Mouse (Mus musculus) heart, embryonic 10.5 days (tissue): ENCODE data around the gene Ndufb6. TPM values are rescaled to one million over a fixed set of nuclear protein-coding genes. Genes with fewer than 3 reads are reported as not detected.

Source experiments
- DNase-seq: peaks from one replicate; pipeline ENCODE4 v3.0.0-alpha.2; 2017; ENCODE audit warnings: low spot score
- H3K27ac ChIP-seq: fragments of 300-500 bp; sonication (generic); 2 replicates; pipeline ENCODE4 v1.5.1; 2016; ENCODE audit warnings: mild to moderate bottlenecking
- H3K27me3 ChIP-seq: fragments of 300-500 bp; sonication (generic); 2 replicates; pipeline ENCODE4 v1.6.1; 2016; ENCODE audit warnings: mild to moderate bottlenecking; ENCODE audit not compliant: poor library complexity, insufficient read depth, severe bottlenecking
- H3K36me3 ChIP-seq: fragments of 300-500 bp; sonication (generic); 2 replicates; pipeline ENCODE4 v1.6.1; 2016; ENCODE audit warnings: mild to moderate bottlenecking, moderate library complexity
- H3K4me1 ChIP-seq: fragments of 300-500 bp; sonication (generic); 2 replicates; pipeline ENCODE4 v1.6.1; 2016; ENCODE audit warnings: mild to moderate bottlenecking
- H3K4me3 ChIP-seq: fragments of 300-500 bp; sonication (generic); 2 replicates; pipeline ENCODE4 v1.5.1; 2016; ENCODE audit warnings: mild to moderate bottlenecking, moderate library complexity
- H3K9me3 ChIP-seq: fragments of 300-500 bp; sonication (generic); 2 replicates; pipeline ENCODE4 v1.6.1; 2016; ENCODE audit warnings: mild to moderate bottlenecking, moderate library complexity
- WGBS: fragments of 180-500 bp; shearing (Covaris S2); methylation state at CpG from one replicate; pipeline ENCODE4 v1.1.7; 2016; 5-methylcytosine and 5-hydroxymethylcytosine counted together
- polyA plus RNA-seq: library from polyadenylated mRNA; unstranded; fragments of >200 nt; fragmentation: Nextera tagmentation; extraction: Ambion mirVana; gene quantifications from 2 replicates; pipeline ENCODE4 v1.2.1, GENCODE M21; 2016

The Ndufb6 gene
- polyA plus RNA-seq, 1 experiment from 2014 or later, result 439 TPM

DNA sequence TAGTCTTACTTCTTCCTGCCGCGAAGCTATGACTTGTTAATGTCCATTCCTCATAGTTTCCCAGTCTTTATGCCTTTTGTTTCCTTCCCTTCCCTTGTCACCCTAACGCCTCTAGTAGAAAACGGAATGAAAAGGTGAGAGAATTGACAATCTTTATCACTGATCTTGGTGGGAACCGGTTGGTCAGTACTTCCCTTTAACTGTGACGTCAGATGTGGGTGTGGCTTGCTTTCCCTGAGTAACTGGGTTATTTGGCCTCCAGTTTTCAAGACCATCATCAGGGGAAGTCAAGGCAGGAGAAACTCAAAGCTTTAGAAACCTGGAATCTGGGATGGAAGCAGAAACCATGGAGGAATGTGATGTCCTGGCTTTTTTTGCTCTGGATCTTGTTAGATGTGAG is 37.3 kb downstream of the Ndufb6 start:
- WGBS, result 52% methylated on average over 6 of the region's 6 CpGs
- no peak overlapping the region for H3K4me3 ChIP-seq
- H3K36me3 ChIP-seq, result no peaks in the 10 kb centered on the region
- 0 out of 2 replicates have a peak, but pooled peaks cover 10% of the 10 kb centered on the region for H3K4me1 ChIP-seq
- no peak for DNase-seq
- no peaks in the 10 kb centered on the region for H3K9me3 ChIP-seq
- H3K27me3 ChIP-seq, result no peaks in the 10 kb centered on the region
- no peak overlapping the region for H3K27ac ChIP-seq

- H3K4me3 ChIP-seq, result peak overlapping the region; percentile 69
- H3K4me1 ChIP-seq, result 0 out of 2 replicates have a peak, but pooled peaks cover 10% of the 10 kb centered on the region
- 50% methylated on average over 4 of the region's 5 CpGs for WGBS
- H3K9me3 ChIP-seq, result no peaks in the 10 kb centered on the region
- H3K27ac ChIP-seq, result peak overlapping the region; percentile 67; the same call in 1 of the 2 replicates
- no peak for DNase-seq
- H3K36me3 ChIP-seq, result no peaks in the 10 kb centered on the region
- H3K27me3 ChIP-seq, result no peaks in the 10 kb centered on the region
These were observed 38.9 kb downstream of the Ndufb6 start for GRCm38 (mm10) chr4:40240272-40240744.

DNA sequence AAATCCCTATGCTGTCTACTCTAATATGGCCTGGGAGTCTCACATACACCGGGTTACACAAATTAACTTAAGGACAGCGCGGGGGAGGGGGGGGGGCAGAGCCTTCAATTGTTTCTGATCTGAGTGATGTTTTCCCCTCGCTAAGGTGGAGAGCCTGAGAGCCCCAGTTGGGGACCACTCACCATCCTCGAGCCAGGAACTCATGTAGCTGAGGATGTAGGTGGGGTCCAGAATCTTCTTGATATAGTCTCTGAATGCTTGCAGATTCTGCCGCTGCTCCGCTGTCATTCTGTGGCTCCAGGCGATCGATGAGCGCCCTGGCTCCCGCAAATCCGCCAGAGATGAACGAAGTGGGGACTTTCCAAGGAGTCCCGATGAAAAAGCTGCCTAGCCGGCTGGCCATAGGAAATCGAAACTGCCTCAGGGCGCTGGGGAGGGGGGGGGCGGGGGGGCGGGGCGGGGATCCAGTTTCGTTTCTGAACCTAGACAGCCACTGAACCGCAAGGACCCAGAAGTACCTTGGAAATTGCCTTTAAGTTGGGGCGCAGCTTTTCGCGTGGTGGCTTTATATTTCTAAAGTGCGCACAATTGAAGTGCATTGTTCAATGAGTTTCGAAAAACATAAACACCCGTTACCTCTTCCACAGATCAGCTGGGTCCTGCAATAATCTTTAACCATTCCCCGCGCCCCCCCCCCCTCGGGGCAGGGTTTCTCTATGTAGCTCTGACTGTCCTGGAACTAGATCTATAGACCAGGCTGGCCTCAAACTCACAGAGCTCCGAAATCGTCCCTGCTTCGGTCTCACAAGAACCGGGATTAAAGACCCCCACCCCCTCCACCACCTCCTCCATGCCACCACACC is 39.6 kb downstream of the Ndufb6 start, which contains the start of gene Ddx58:
Gene Ddx58 (minus strand): TSS at position 420 of the 863 bp plus-strand sequence.
- WGBS, result 4% methylated on average over 35 of the region's 35 CpGs
- Histone ChIP-seq H3K9me3 (no peaks in the 10 kb centered on the region), H3K27me3 (no peaks in the 10 kb centered on the region), H3K27ac (peak within 1 kb of the TSS; percentile 67; the same call in 1 of the 2 replicates), H3K36me3 (no peaks in the 10 kb centered on the region), H3K4me3 (peak within 1 kb of the TSS; percentile 69), H3K4me1 (0 out of 2 replicates have a peak, but pooled peaks cover 10% of the 10 kb centered on the region)
- peak; percentile 76 for DNase-seq

DNA sequence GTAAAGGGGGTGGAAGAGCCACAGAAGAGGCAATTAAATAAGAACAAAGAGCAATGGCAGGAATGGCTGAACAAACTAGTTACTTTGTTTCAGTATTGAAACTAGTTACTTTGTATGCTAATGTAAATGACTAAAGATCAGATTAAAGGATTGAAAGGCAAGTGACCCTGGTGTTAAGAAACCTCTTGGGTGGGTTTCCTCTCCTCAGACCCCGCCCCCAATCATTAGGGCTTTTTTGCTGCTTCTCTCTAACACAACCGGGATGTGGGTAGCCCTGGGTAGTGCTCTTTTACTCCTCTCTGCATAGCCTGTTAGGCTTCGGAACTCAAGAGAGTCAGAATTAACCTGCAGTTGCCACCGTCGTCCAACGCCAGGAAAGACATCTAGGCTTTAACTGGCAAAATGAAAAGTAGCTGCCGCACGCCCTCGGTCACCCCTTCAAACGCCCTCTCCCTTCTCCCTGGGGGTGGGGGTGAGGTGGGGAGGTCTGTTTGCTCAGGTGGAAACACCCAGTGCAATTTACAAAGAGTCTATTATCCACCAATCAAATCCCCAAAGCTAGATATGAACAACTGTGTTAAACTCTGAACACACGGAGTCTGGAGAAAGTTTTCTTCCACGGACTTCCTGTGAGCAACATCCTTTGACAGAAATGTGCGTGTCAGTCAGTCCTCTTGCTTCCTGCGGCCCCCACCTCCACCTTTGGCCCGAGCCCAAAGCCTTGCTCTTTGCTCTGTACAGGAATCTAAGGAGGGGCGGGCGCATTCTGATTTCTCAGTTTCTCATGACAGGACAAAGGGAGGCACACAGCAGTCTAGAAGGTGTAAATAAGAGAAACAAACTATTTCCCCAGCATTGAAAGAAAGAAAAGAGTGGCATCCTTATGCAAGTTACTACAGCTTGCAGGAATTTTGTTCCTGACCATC is 40.5 kb downstream of the Ndufb6 start:
- H3K36me3 ChIP-seq, result no peaks in the 10 kb centered on the region
- H3K4me1 ChIP-seq, result 0 out of 2 replicates have a peak, but pooled peaks cover 10% of the 10 kb centered on the region
- WGBS, result 3% methylated on average over 17 of the region's 17 CpGs
- H3K27ac ChIP-seq, result peak overlapping the region; percentile 67; the same call in 1 of the 2 replicates
- peak; percentile 80 for DNase-seq
- peak overlapping the region; percentile 69 for H3K4me3 ChIP-seq
- H3K9me3 ChIP-seq, result no peaks in the 10 kb centered on the region
- H3K27me3 ChIP-seq, result no peaks in the 10 kb centered on the region

GRCm38 (mm10) chr4:40236829-40237228 is 42.4 kb downstream of the Ndufb6 start:
- 88% methylated on average over 4 of the region's 4 CpGs for WGBS
- Histone ChIP-seq H3K4me3 (no peak overlapping the region), H3K27ac (no peak overlapping the region)

DNA sequence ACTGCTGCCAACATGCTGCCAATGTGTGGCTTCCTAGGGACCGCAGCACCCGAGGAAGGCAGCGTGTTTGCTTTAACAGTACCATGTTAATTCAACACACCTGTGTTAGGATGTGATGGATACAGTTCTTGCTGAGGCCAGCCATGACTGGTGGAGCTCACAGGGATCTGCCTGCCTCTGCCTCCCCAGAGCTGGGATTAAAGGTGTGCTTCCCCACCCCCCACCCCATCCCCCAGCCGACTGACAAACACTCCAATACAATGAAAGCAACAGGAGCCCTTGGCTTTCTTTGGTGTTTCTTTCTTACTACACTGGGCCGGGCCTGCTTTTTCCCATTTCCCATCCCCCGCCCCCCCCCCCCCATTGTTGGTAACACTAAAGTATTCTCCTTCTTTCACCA is 45.0 kb downstream of the Ndufb6 start:
- 83% methylated on average over 6 of the region's 6 CpGs for WGBS
- H3K36me3 ChIP-seq, result no peaks in the 10 kb centered on the region
- H3K27me3 ChIP-seq, result no peaks in the 10 kb centered on the region
- H3K4me1 ChIP-seq, result 0 out of 2 replicates have a peak, but pooled peaks cover 8% of the 10 kb centered on the region
- H3K4me3 ChIP-seq, result no peak overlapping the region
- DNase-seq, result no peak
- no peak overlapping the region for H3K27ac ChIP-seq
- H3K9me3 ChIP-seq, result no peaks in the 10 kb centered on the region

More at GRCm38 (mm10) chr4:40236829-40237228, 42.4 kb downstream of the Ndufb6 start:
- no peaks in the 10 kb centered on the region for H3K9me3 ChIP-seq
- no peaks in the 10 kb centered on the region for H3K27me3 ChIP-seq
- DNase-seq, result no peak
- H3K36me3 ChIP-seq, result no peaks in the 10 kb centered on the region
- 0 out of 2 replicates have a peak, but pooled peaks cover 10% of the 10 kb centered on the region for H3K4me1 ChIP-seq

DNA sequence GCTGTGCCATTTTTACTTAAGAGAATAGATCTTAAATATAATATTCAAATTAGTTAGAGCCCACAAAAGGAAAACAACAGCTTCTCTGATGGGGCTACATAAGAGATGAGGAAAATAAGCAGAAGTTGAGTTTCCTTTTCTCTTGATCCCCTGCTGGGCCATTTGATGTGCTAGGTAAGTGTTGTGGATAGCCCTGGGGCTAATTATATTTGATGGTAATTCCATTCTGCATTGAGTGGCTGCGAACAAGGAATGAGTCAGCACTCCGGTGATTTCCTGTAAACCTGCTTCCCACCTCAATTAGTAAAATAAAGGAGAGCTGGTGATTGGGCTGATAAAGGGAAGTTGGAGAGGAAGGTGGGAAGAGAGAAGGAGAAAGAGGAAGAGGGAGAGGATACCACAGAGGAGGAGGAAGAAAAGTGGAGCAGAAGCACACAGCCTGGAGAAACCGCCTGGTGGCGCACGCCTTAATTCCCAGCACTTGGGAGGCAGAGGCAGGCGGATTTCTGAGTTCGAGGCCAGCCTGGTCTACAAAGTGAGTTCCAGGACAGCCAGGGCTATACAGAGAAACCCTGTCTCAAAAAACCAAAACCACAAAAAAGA is 46.1 kb downstream of the Ndufb6 start:
- no peak for DNase-seq
- Histone ChIP-seq H3K9me3 (no peaks in the 10 kb centered on the region), H3K4me3 (no peak overlapping the region), H3K4me1 (no peaks in the 10 kb centered on the region), H3K27me3 (no peaks in the 10 kb centered on the region), H3K27ac (no peak overlapping the region), H3K36me3 (no peaks in the 10 kb centered on the region)
- 93% methylated on average over 7 of the region's 7 CpGs for WGBS

DNA sequence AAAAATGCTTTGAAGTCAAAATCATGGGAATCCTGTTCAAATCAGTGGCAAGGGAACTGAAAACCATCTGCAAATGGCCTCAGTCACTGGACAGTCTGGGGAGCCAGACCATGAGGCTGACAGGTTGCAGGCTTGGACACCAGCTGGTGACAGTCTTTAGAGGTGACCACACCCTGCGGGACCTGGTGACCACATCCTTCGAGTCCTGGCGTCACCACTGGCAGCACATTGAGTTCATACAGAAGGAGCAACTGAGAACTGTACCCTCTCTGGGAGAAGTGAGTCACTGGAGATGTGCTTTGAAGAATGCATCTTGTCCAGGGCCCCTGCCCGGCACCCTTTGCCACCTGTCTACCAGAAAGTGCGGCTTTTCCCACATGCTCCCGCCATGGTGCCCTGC is 49.5 kb downstream of the Ndufb6 start:
- H3K36me3 ChIP-seq, result no peaks in the 10 kb centered on the region
- H3K27me3 ChIP-seq, result no peaks in the 10 kb centered on the region
- 86% methylated on average over 6 of the region's 6 CpGs for WGBS
- H3K4me3 ChIP-seq, result no peak overlapping the region
- H3K4me1 ChIP-seq, result no peaks in the 10 kb centered on the region
- H3K27ac ChIP-seq, result no peak overlapping the region
- no peak for DNase-seq
- H3K9me3 ChIP-seq, result no peaks in the 10 kb centered on the region

GRCm38 (mm10) chr4:40227886-40228285 is 51.3 kb downstream of the Ndufb6 start:
- no peaks in the 10 kb centered on the region for H3K27me3 ChIP-seq
- H3K4me1 ChIP-seq, result no peaks in the 10 kb centered on the region
- DNase-seq, result no peak
- no peak overlapping the region for H3K4me3 ChIP-seq
- H3K36me3 ChIP-seq, result no peaks in the 10 kb centered on the region
- H3K9me3 ChIP-seq, result no peaks in the 10 kb centered on the region
- H3K27ac ChIP-seq, result no peak overlapping the region
- WGBS, result 82% methylated on average over 7 of the region's 7 CpGs

- 77% methylated on average over 11 of the region's 11 CpGs for WGBS
- DNase-seq, result no peak
- Histone ChIP-seq H3K9me3 (no peaks in the 10 kb centered on the region), H3K27me3 (no peaks in the 10 kb centered on the region), H3K4me3 (no peak overlapping the region), H3K36me3 (no peaks in the 10 kb centered on the region), H3K4me1 (no peaks in the 10 kb centered on the region), H3K27ac (no peak overlapping the region)
These were observed 52.1 kb downstream of the Ndufb6 start for GRCm38 (mm10) chr4:40227131-40227530.

- H3K4me1 ChIP-seq, result no peaks in the 10 kb centered on the region; the same call in 1 of the 2 replicates
- H3K27ac ChIP-seq, result no peak overlapping the region
- no peak for DNase-seq
- H3K9me3 ChIP-seq, result no peaks in the 10 kb centered on the region
- no peaks in the 10 kb centered on the region for H3K36me3 ChIP-seq
- WGBS, result 63% methylated on average over 5 of the region's 5 CpGs
- H3K4me3 ChIP-seq, result no peak overlapping the region
- H3K27me3 ChIP-seq, result peaks cover 7% of the 10 kb centered on the region; the same call in 1 of the 2 replicates
These were observed 53.1 kb downstream of the Ndufb6 start for GRCm38 (mm10) chr4:40226095-40226494.

DNA sequence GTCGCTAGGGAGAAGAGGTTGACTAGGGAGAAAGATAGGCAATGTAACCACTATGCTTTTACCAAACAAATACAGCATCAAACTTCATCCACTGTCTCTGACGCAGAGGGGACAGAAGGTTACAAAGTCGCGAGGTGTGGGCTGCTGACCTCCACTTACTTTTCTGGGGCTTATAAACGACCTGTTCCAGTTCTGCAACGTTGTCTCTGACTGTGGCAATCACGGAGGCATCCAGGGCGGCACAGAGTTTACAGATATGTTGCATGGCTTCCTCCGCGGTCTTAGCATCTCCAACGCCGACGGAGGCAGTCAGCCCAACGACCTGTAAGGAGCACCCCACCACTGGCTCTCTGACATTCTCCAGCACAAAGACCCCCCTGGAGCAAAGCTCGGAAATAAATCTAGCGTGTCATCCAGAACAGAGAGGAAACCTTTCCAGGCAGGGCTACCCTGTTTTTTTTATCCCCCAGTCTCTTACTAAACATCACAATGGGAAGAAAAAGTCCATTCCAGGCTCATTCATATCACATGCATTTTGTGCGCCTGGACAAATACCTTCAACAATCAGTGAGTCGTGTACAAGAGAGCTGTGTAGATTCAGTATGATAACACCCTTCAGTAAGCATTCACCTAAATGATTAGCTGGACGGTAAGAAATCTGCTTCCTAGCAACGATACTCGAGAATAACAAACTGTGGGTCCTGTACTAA is 57.2 kb downstream of the Ndufb6 start:
- Histone ChIP-seq H3K9me3 (no peaks in the 10 kb centered on the region), H3K36me3 (no peaks in the 10 kb centered on the region), H3K27ac (no peak overlapping the region), H3K4me1 (no peaks in the 10 kb centered on the region; the same call in 1 of the 2 replicates), H3K4me3 (no peak overlapping the region), H3K27me3 (peaks cover 10% of the 10 kb centered on the region; the same call in 1 of the 2 replicates)
- 42% methylated on average over 21 of the region's 21 CpGs for WGBS
- no peak for DNase-seq
